Mouse (Mus musculus): ENCODE data around the gene Rubcn. TPM values are rescaled to one million over a fixed set of nuclear protein-coding genes. Genes with fewer than 3 reads are reported as not detected.

The Rubcn gene
- total RNA-seq, 2 experiments from 2014 or later: 61.4 to 62.4 TPM

Other genes starting within 250 kb of the Rubcn start
- gene Tnk2, start 233.9 kb downstream of the Rubcn start, total RNA-seq (2021): 100 to 1,000 TPM; 189 to 197 TPM
- gene Muc4, start 141.9 kb downstream of the Rubcn start, total RNA-seq (2021): not detected
- not detected for gene Muc20, start 80.3 kb downstream of the Rubcn start, total RNA-seq (2021)
- gene Smbd1, start 67.3 kb downstream of the Rubcn start, total RNA-seq (2021): not detected
- gene Fyttd1, start 266 bp downstream of the Rubcn start, total RNA-seq (2021): 100 to 1,000 TPM; 114 to 118 TPM
- gene Lrch3, start 36.3 kb upstream of the Rubcn start, total RNA-seq (2021): 10 to 100 TPM; 43.8 to 47.4 TPM
- gene Iqcg, start 178.5 kb upstream of the Rubcn start, total RNA-seq (2021): 1 to 10 TPM; 4.0 to 5.4 TPM
- 100 to 1,000 TPM; 296 to 306 TPM for gene Rpl35a, start 178.7 kb upstream of the Rubcn start, total RNA-seq (2021)
- gene Lmln, start 184.8 kb upstream of the Rubcn start, total RNA-seq (2021): 10 to 100 TPM; 20.3 to 20.4 TPM